Mouse (Mus musculus) erythroblast, embryonic 14.5 days (primary cell): ENCODE results near the gene Cped1. TPM values are rescaled to one million over a fixed set of nuclear protein-coding genes. Genes with fewer than 3 reads are reported as not detected.

Experiments
- H3K27me3 ChIP-seq: 2 replicates; pipeline ENCODE4 v1.6.1; 2012; ENCODE audit warnings: inconsistent platforms; ENCODE audit not compliant: control insufficient read depth
- H3K36me3 ChIP-seq: 2 replicates; pipeline ENCODE4 v1.6.1; 2012; ENCODE audit warnings: mild to moderate bottlenecking, inconsistent platforms; ENCODE audit not compliant: control insufficient read depth
- H3K4me1 ChIP-seq: 2 replicates; pipeline ENCODE4 v1.6.1; 2012; ENCODE audit warnings: inconsistent platforms; ENCODE audit not compliant: control insufficient read depth
- H3K4me3 ChIP-seq: replicated peaks from 2 replicates; pipeline ENCODE3; 2012; ENCODE audit warnings: moderate library complexity, mild to moderate bottlenecking, inconsistent platforms
- H3K9me3 ChIP-seq: 2 replicates; pipeline ENCODE4 v1.6.1; 2012; ENCODE audit warnings: low read length, inconsistent platforms, mixed read lengths; ENCODE audit not compliant: control insufficient read depth
- GATA1 ChIP-seq: IDR thresholded peaks from 2 replicates; pipeline ENCODE4 v1.6.1; 2012; ENCODE audit warnings: low read length, inconsistent platforms, mixed read lengths
- TAL1 ChIP-seq: IDR thresholded peaks from 3 replicates; pipeline ENCODE4 v1.6.1; 2012; ENCODE audit warnings: low read length, inconsistent platforms, mixed read lengths
- polyA plus RNA-seq: library from polyadenylated mRNA; stranded (reverse); fragments of >175 nt; gene quantifications from 2 replicates; pipeline ENCODE4 v1.2.3, GENCODE M21; 2012

The Cped1 gene
- polyA plus RNA-seq, 1 experiment = 0.02 TPM

DNA sequence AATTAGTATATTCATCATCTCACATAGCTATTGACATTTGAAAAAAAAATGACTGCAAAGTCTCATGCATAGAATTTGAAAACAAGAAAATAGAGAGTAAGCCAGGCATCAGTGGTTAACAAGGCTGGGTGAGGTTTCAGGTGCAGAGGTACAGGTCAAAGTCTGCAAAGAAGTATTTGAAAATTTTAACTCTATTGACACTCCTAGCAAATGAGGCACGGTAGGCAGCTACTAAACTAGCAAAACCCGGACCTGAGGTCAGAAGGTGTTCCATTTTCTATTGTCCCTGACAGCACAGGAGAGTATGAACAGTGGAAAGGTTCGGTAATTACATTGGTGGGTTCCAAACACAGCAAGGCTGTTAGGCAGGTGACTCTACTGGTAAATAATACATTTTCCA lies 212.9 kb downstream of the Cped1 start:
- Histone ChIP-seq H3K4me1 (no peaks in the 10 kb centered on the region), H3K36me3 (no peaks in the 10 kb centered on the region), H3K4me3 (no peak overlapping the region), H3K9me3 (peaks cover 3% of the 10 kb centered on the region; the same call in 1 of the 2 replicates), H3K27me3 (no peaks in the 10 kb centered on the region)
- TF ChIP-seq GATA1 (no peak), TAL1 (no peak)

DNA sequence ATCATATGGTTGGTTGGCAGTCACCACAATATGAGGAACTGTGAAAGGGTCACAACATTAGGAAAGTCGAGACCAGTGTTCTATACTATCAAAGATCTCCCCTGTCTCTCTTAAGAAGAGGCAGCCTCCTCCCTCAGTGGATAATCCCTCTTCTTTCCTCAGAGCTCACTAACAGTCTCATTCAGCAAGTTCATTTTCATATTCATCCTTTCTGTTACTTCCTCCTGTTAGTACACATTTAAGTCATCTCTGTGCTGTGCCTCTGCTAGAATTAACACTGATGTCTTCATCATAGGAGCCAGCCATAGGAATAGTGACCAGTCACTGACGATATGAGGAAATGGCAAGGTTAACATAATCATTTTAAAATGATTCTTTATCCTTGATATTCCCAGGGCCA lies 213.8 kb downstream of the Cped1 start:
- TF ChIP-seq GATA1 = no peak
- no peaks in the 10 kb centered on the region for H3K4me1 ChIP-seq
- peaks cover 3% of the 10 kb centered on the region; the same call in 1 of the 2 replicates for H3K9me3 ChIP-seq
- no peaks in the 10 kb centered on the region for H3K27me3 ChIP-seq
- no peak overlapping the region for H3K4me3 ChIP-seq
- no peaks in the 10 kb centered on the region for H3K36me3 ChIP-seq

DNA sequence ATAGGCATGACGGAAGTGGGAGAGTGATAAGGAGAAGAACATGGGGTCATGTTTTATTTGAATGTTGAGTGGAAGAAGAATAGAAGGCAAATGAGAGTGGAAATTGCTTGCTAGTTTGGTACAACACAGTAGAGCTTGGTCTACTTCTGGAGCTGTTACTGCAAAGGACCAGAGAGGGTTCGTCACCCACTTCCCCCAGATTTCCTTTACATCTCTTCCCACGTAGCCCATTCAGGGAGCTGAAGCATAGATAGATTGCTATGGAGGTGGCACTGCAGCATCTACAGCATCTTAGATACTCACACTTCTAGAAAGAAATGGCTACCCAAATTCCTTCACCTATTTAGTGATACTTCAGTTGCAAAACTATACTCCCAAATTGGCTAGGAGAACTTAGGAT lies 214.4 kb downstream of the Cped1 start:
- Histone ChIP-seq H3K9me3 (peaks cover 3% of the 10 kb centered on the region; the same call in 1 of the 2 replicates), H3K27me3 (no peaks in the 10 kb centered on the region), H3K4me1 (no peaks in the 10 kb centered on the region), H3K36me3 (no peaks in the 10 kb centered on the region), H3K4me3 (no peak overlapping the region)
- TF ChIP-seq GATA1 (no peak), TAL1 (no peak)

DNA sequence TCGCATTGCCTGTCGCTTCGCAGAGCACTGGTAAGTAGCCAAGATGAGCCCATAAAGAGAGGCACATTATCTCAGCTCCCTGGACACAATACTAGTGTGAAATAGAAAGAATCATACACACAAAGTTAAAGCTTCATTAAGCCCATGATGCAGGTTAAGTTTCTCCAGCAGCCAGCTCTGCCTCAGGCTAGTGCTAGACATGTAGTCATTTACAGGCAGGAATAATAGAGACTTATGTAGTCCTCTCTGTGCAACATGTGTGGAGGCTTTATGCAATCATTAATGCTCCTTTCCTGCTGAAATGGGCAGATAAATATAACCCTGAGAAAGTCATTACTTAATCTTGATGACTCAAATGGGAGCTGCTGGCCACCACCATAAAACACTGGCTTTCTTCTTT lies 216.2 kb downstream of the Cped1 start:
- Histone ChIP-seq H3K36me3 (no peaks in the 10 kb centered on the region), H3K9me3 (peaks cover 3% of the 10 kb centered on the region; the same call in 1 of the 2 replicates), H3K4me1 (no peaks in the 10 kb centered on the region), H3K27me3 (no peaks in the 10 kb centered on the region), H3K4me3 (no peak overlapping the region)
- TF ChIP-seq TAL1 (no peak), GATA1 (no peak)

DNA sequence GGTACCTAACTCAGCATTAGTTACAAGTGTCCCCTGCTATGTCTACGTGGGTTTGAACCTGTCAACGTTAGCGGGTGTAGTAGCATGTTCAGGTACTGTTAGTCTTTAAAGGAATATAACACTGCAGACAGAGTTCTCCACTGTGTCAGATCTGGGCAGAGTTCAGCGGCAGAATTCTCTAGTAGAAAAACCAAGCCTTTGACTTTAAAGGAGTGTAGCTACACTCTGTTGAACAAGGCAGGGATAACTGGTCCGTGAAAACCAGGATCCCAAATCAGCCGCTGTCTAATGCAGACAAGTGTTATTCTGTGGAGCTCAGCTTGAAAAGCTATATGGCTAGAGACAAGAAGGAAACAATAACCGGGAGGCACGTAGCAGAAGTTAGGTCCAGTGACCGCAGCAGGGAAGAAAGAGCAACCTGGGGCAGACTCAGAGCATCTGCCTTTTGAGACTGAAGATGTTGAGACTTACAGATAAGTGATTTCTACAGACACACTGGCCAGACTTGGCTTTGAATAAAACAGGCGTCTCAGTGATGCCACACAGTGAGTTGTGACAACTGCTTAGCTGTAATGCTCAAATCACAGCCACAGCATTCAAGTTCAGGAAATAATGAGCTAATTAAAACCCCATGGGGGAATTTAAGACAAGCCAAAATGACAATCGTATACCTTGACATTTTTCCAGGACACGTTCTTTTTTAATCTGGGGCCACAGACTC lies 219.5 kb downstream of the Cped1 start:
- TF ChIP-seq TAL1 (no peak), GATA1 (no peak)
- H3K4me3 ChIP-seq = no peak overlapping the region
- H3K27me3 ChIP-seq = no peaks in the 10 kb centered on the region
- no peaks in the 10 kb centered on the region for H3K36me3 ChIP-seq
- no peaks in the 10 kb centered on the region for H3K4me1 ChIP-seq
- no peaks in the 10 kb centered on the region for H3K9me3 ChIP-seq

DNA sequence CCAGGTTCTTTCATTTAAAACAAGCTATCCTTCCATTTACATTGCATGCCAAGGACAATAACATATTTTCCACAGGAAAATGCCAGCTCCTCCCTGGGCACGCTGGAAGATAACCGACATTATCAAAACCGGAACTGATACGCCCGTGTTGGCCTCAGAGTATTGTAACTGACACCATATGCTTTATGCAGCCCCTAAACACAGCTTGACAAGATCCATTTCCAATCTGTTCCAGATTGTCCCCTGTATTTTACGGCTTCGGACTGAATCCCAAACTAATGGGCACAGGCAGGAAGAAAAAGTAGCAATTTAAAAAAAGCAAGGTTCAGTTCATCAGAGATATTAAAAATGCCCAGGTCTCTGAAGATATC lies 220.0 kb downstream of the Cped1 start:
- H3K36me3 ChIP-seq = no peaks in the 10 kb centered on the region
- H3K4me3 ChIP-seq = no peak overlapping the region
- no peak for TF ChIP-seq TAL1
- TF ChIP-seq GATA1 = no peak
- no peaks in the 10 kb centered on the region for H3K9me3 ChIP-seq
- no peaks in the 10 kb centered on the region for H3K4me1 ChIP-seq
- H3K27me3 ChIP-seq = no peaks in the 10 kb centered on the region

DNA sequence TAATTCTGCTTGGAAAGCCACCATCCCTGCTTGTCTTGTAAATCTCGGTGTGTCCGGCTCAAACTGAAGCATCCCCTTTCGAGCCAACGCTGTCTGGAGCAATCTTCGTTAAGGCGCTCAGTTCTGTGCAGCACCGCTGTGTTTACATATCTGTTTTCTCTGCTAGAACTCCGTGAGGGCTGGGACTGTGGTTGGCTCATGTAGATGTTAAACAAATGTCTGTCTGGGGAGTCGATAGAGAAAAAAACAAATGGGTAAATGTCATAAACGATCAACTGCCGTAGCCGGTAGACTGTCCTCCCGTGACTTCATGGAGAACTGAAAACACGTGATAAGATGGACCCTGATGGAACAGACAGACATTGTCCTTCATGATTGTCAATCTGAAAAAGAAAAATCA lies 220.5 kb downstream of the Cped1 start:
- no peak for TF ChIP-seq TAL1
- no peak for TF ChIP-seq GATA1
- no peaks in the 10 kb centered on the region for H3K27me3 ChIP-seq
- H3K4me3 ChIP-seq = no peak overlapping the region
- no peaks in the 10 kb centered on the region for H3K4me1 ChIP-seq
- H3K9me3 ChIP-seq = no peaks in the 10 kb centered on the region
- no peaks in the 10 kb centered on the region for H3K36me3 ChIP-seq

DNA sequence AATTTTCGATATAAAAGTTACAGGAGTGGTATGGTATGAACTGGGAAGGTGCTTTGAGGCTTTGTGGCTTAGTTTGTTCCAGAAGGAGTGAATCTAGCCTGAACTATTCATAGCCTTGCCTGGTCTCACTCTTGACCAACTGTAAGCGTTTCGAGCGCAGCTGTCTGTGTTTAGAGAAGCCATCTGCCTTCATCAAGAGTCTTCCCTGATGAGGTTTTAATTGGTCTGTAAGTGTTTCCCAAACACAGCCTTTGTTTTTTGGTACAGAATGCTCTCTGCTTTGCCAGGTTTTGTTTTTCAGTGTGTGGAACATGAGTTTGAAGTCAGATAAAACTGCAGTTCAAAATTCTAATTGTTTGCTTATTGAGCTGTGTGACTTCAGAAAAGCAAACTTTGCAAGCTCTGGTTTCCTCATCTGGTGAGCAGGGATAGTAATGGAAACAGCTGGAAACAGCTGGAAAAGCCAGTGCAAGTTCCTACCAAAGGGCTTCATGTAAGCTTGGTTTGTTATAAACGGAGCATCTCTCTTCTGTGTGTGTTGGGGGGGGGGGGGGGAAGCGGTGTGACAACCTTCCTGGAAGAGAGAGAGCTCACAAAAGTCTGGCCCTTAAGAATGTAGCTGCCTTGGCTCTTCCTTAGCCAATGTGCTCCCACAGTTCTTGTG lies 221.0 kb downstream of the Cped1 start:
- TF ChIP-seq TAL1 (no peak), GATA1 (no peak)
- Histone ChIP-seq H3K4me1 (no peaks in the 10 kb centered on the region), H3K36me3 (no peaks in the 10 kb centered on the region), H3K27me3 (no peaks in the 10 kb centered on the region), H3K9me3 (no peaks in the 10 kb centered on the region), H3K4me3 (no peak overlapping the region)

DNA sequence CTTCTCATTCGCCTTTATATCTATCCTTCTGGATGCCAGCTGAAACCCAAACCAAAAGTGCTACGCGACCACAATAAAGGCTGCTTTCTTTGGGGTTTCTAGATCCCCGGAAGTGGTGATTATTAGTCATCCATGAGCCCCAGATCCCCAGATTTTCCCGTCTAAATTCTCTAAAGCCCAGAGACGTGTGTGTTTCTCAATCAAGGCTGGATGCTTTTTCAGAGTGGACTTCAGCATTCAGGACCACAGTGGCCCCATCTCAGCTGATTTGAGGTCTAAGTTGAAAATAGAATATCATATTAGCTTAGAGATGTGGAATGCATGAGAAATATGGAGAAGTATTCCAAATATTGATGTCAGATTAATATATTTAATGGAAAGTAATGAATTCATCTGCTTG lies 226.4 kb downstream of the Cped1 start:
- no peak overlapping the region for H3K4me3 ChIP-seq
- H3K27me3 ChIP-seq = no peaks in the 10 kb centered on the region
- H3K4me1 ChIP-seq = no peaks in the 10 kb centered on the region
- no peaks in the 10 kb centered on the region for H3K36me3 ChIP-seq
- no peaks in the 10 kb centered on the region for H3K9me3 ChIP-seq
- TF ChIP-seq TAL1 (no peak), GATA1 (no peak)
